Mouse (Mus musculus): ENCODE results near the gene Gm10135.

The Gm10135 gene

GRCm38 (mm10) chr5:72960096-72960495 lies 14.4 kb downstream of the Gm10135 start:
- DNase-seq (ENCODE audit: low spot score in 2 of 2): no peak

- no peak for DNase-seq (ENCODE audit: low spot score in 2 of 2)
These were observed 17.2 kb downstream of the Gm10135 start for GRCm38 (mm10) chr5:72957281-72957680.

- DNase-seq (ENCODE audit: low spot score in 2 of 2): no peak
These were observed 20.4 kb downstream of the Gm10135 start for GRCm38 (mm10) chr5:72953996-72954604.

GRCm38 (mm10) chr5:72950252-72950651 lies 24.2 kb downstream of the Gm10135 start:
- no peak for DNase-seq (ENCODE audit: low spot score in 2 of 2)

GRCm38 (mm10) chr5:72948136-72948535 lies 26.4 kb downstream of the Gm10135 start:
- no peak for DNase-seq (ENCODE audit: low spot score in 2 of 2)

- DNase-seq (ENCODE audit: low spot score in 2 of 2): no peak
These were observed 33.5 kb downstream of the Gm10135 start for GRCm38 (mm10) chr5:72940906-72941432.

GRCm38 (mm10) chr5:72939311-72939710 lies 35.2 kb downstream of the Gm10135 start:
- DNase-seq (ENCODE audit: low spot score in 2 of 2): no peak

GRCm38 (mm10) chr5:72938421-72938820 lies 36.1 kb downstream of the Gm10135 start:
- DNase-seq (ENCODE audit: low spot score in 2 of 2): peak; percentile 23 to 25

- DNase-seq (ENCODE audit: low spot score in 2 of 2): no peak
These were observed 41.4 kb downstream of the Gm10135 start for GRCm38 (mm10) chr5:72933026-72933675.

- DNase-seq (ENCODE audit: low spot score in 2 of 2): no peak
These were observed 47.4 kb downstream of the Gm10135 start for GRCm38 (mm10) chr5:72927074-72927473.

- DNase-seq (ENCODE audit: low spot score in 2 of 2): no peak
These were observed 51.7 kb downstream of the Gm10135 start for GRCm38 (mm10) chr5:72922796-72923195.

- no peak for DNase-seq (ENCODE audit: low spot score in 2 of 2)
These were observed 53.3 kb downstream of the Gm10135 start for GRCm38 (mm10) chr5:72921171-72921570.

- DNase-seq (ENCODE audit: low spot score in 2 of 2): no peak
These were observed 54.1 kb downstream of the Gm10135 start for GRCm38 (mm10) chr5:72920416-72920815.

GRCm38 (mm10) chr5:72916851-72917250 lies 57.7 kb downstream of the Gm10135 start:
- DNase-seq (ENCODE audit: low spot score in 2 of 2): no peak

- DNase-seq (ENCODE audit: low spot score in 2 of 2): no peak
These were observed 58.5 kb downstream of the Gm10135 start for GRCm38 (mm10) chr5:72916048-72916447.

All from thymus, postnatal 10 days (tissue).